Mouse (Mus musculus): ENCODE results near the gene Ccr1.
"Not testable (repeated sequence)": the region's sequence is repeated elsewhere in the genome, so short reads cannot be mapped to it uniquely, and the experiment has no call there.

Gene Ccr1

GRCm38 (mm10) chr9:123968290-123968912 lies at the start of gene Ccr1:
TSS of gene Ccr1 (minus strand) at chr9:123968692.
- DNase-seq (ENCODE audit: extremely low read depth, low read depth, low spot score): no peak

- no peak for DNase-seq (ENCODE audit: extremely low read depth, low read depth, low spot score)
Observed at GRCm38 (mm10) chr9:124016048-124016447, 47.6 kb upstream of the Ccr1 start.

GRCm38 (mm10) chr9:124014985-124015652 lies 46.6 kb upstream of the Ccr1 start:
- no peak for DNase-seq (ENCODE audit: extremely low read depth, low read depth, low spot score)

GRCm38 (mm10) chr9:124013270-124013669 lies 44.8 kb upstream of the Ccr1 start:
- no peak for DNase-seq (ENCODE audit: extremely low read depth, low read depth, low spot score)

GRCm38 (mm10) chr9:124012691-124013090 lies 44.2 kb upstream of the Ccr1 start:
- no peak for DNase-seq (ENCODE audit: extremely low read depth, low read depth, low spot score)

- DNase-seq (ENCODE audit: extremely low read depth, low read depth, low spot score): no peak
Observed at GRCm38 (mm10) chr9:123999784-124000183, 31.3 kb upstream of the Ccr1 start.

GRCm38 (mm10) chr9:123997719-123998118 lies 29.2 kb upstream of the Ccr1 start:
- DNase-seq (ENCODE audit: extremely low read depth, low read depth, low spot score): no peak

- no peak for DNase-seq (ENCODE audit: extremely low read depth, low read depth, low spot score)
Observed at GRCm38 (mm10) chr9:123991312-123991906, 22.9 kb upstream of the Ccr1 start.

- DNase-seq (ENCODE audit: extremely low read depth, low read depth, low spot score): no peak
Observed at GRCm38 (mm10) chr9:123989671-123990070, 21.2 kb upstream of the Ccr1 start.

GRCm38 (mm10) chr9:123986217-123986616 lies 17.7 kb upstream of the Ccr1 start:
- DNase-seq (ENCODE audit: extremely low read depth, low read depth, low spot score): no peak

GRCm38 (mm10) chr9:123984943-123985342 lies 16.5 kb upstream of the Ccr1 start:
- DNase-seq (ENCODE audit: extremely low read depth, low read depth, low spot score): no peak

- no peak for DNase-seq (ENCODE audit: extremely low read depth, low read depth, low spot score)
Observed at GRCm38 (mm10) chr9:123982720-123983119, 14.2 kb upstream of the Ccr1 start.

GRCm38 (mm10) chr9:123981909-123982308 lies 13.4 kb upstream of the Ccr1 start:
- no peak for DNase-seq (ENCODE audit: extremely low read depth, low read depth, low spot score)

- DNase-seq (ENCODE audit: extremely low read depth, low read depth, low spot score): not testable (repeated sequence)
Observed at GRCm38 (mm10) chr9:123980858-123981475, 12.5 kb upstream of the Ccr1 start.

- DNase-seq (ENCODE audit: extremely low read depth, low read depth, low spot score): no peak
Observed at GRCm38 (mm10) chr9:123978308-123978707, 9.8 kb upstream of the Ccr1 start, which contains the start of gene Ccr1l1. TSS of gene Ccr1l1 (minus strand) at chr9:123978408.

GRCm38 (mm10) chr9:123976876-123977663 lies 8.6 kb upstream of the Ccr1 start:
- DNase-seq (ENCODE audit: extremely low read depth, low read depth, low spot score): no peak

GRCm38 (mm10) chr9:123975630-123976029 lies 7.1 kb upstream of the Ccr1 start:
- no peak for DNase-seq (ENCODE audit: extremely low read depth, low read depth, low spot score)

- DNase-seq (ENCODE audit: extremely low read depth, low read depth, low spot score): not testable (repeated sequence)
Observed at GRCm38 (mm10) chr9:123966858-123967495, 1.5 kb downstream of the Ccr1 start.

- peak; percentile 75 for DNase-seq (ENCODE audit: extremely low read depth, low read depth, low spot score)
Observed at GRCm38 (mm10) chr9:123964776-123965175, 3.7 kb downstream of the Ccr1 start.

GRCm38 (mm10) chr9:123960161-123960560 lies 8.3 kb downstream of the Ccr1 start:
- DNase-seq (ENCODE audit: extremely low read depth, low read depth, low spot score): no peak

Measured in fat pad, adult 2 months (tissue).